Mouse (Mus musculus) urinary bladder, postnatal 10 days (tissue): ENCODE data around the gene Wipi2.

Experiments used
- DNase-seq: peaks from one replicate; pipeline ENCODE4 v3.0.0; 2022; ENCODE audit warnings: low spot score

Wipi2 gene

DNA sequence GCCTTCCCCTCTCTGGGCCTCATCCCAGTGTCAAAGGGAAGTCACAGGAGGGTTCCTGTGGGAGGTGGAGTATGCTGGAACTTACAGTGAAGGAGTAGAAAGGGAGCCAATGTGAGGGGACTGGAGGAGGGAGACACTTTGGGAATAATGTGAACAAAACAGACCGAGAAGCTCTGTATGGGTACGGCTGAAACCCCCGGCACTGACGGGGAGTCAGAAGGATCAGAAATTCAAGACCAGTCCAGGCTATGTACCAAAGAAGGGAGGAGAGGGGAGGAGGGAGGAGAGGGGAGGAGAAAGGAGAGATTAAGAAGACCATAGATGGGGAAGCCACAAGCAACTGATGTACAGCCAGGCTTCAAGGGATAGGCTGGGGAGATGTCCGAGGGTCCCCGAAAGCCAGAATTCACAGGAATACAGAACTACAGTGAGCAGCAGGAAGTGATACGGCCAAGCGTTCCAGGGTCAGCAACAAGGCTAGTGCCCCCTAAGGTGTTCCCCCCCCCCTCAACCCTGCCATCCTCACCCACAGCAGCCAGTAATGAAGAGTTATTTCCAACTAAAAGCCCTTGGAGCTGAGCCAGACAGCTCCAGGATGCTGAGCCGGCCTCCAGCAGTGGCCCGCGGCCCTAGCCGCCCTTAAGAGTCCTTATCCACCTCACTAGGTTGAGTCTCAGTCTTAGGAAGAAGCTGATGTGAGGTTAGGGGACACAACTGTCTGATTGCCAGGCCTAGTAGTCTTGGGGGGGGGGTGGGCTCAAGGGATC lies 65.7 kb downstream of the Wipi2 start:
- DNase-seq = no peak

DNA sequence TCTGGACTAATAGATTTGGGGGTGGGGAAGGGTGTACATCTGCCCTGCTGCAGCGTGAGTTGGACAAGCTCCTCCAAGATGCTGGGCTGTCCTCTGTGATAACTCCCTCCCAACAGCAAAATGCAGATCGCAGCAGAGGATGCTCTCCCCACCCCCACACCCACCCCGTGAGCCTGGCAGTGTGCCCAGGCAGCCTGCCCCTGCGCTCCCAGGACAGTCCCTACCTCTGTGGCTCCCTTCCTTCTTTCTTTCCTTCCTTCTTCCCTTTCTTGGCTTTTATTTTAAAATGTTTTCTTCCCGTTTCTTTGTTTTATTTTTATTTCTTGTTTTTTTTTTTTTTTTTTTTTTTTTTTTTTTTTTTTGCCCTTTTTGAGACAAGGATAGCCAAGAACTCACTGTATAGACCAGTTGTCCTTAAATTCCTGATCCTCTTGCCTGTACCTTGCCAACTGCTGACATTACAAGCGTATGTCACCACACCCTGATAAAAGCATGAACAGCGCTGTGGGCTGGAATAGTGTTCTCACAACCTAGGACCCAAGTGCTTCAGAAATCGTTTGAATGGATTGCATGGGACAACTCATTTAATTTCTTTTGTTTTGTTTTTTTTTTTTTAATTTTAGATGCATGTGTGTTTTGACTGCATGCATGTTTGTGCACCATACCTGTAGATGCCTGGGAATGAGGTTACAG lies 66.4 kb downstream of the Wipi2 start:
- no peak for DNase-seq

DNA sequence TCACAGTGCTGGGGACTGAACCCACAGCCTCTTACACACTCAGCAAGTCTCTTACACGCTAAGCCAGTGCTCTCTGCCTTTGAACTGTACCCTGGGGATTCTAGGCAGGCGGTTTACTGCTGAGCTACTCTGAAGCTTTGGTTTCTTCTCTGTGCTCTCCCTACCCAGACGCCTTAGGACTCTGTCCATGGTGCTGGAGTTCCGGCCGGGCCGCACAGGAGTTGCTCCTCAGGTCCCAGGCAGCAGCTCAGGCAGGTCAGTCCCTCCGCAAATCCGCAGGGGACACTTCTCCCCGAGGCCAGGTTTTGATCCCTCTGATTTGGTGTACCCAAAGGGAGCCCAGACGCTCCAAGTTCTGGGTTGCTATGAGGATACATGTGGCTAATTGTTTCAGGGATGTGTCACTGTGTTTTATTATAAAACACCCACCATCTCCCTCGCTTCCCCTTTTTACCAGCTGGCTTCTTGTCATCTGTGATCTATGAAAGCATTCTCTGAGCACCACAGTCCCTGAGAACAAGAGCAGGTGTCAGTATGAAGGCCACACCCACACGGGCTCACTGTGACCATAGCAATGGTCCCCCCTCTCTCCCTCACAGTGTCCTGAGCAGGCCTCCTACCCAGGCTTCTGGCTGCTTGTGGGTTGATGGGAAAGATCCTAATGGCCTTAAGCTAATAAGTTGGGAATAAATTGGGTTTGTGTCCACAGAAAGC lies 67.3 kb downstream of the Wipi2 start:
- no peak for DNase-seq

DNA sequence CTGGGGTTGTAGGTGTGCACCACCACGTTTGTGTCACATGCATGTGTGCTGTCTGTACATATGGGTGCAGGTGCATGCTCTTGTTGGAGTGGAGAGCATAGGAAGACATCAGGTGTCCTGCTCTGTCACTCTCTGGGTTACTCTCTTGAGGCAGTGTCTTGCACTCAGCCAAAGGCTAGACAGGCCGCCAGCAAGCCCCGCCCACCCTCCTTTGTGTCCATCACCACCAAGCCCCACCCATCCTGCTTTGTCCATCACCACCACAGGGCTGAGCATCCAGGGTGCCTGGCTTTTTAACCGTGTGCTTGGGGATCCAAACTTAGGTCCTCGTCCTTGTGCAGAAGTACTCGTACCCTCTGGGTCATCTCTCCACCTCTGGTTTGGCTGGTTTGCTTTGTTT lies 68.8 kb downstream of the Wipi2 start:
- DNase-seq = no peak

DNA sequence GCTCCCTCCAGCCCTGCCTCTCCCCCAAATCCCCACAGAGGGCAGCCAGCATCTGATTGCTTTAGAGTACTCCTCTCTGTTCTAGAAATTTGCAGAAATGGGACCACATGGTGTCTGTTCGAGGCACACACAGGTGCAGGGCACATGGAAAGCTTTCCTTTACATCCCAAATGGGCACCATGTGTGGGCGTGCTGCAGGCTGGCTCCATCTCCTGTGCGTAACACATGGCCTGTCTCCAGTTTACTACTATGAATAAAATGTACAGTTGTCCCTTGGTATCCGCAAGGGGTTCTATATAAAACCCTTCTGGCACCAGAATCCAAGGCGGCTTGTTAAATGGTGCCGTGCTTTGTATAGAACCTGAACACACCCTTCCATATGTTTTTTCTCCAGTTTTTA lies 69.4 kb downstream of the Wipi2 start:
- DNase-seq = no peak

DNA sequence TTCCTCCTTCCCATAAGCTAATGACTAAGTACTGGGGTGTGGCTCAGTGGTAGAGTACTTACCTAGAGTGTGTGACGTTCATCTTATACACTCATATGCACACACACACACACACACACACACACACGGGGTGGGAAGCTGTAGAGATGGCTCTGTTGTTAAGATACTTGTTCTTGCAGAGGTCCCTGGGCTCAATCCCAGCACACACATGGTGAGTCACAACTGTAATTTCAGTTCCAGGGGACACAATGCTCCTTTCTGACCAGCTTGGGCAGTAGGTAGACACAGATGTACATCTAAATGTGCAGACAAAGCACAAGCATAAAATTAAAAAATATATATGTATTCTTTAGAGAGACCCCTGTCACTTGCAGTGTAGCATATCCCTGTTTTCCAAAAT lies 70.2 kb downstream of the Wipi2 start:
- DNase-seq = no peak

DNA sequence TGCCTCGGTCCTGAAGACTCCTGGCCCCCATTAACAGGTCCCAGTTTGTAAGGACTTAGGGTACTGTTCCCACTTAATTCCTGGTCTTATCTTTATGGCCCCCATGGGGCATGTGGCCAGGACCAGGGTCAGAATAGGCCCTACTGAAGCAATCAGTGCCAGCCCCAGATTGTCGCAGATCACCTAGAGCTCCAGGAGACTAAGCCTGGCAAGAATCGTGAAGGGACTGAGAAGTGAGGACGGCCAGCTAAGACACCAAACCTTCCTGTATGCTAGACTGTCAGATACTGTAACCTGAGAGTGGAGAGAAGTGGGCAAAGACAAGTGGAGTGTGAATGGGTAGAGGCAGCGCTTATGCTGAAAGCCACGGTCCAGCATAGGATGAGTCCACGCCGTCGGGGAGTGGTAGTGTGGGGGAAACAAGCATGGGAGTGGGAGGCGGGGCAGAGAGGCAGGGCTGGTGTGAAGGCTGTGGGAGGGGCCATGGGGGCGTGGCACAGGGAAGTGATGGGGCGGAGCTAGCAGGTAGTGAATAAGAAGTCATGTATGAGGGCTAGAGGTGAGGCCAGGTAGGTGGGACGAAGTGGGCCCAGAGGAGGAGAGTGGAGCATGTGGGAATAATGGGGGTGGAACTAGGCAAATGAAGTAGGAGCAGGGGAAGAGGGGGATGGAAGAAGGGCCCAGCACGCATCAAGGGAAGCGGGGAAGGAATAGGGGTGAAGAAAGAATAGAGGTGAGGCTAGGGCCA lies 73.5 kb downstream of the Wipi2 start:
- no peak for DNase-seq

DNA sequence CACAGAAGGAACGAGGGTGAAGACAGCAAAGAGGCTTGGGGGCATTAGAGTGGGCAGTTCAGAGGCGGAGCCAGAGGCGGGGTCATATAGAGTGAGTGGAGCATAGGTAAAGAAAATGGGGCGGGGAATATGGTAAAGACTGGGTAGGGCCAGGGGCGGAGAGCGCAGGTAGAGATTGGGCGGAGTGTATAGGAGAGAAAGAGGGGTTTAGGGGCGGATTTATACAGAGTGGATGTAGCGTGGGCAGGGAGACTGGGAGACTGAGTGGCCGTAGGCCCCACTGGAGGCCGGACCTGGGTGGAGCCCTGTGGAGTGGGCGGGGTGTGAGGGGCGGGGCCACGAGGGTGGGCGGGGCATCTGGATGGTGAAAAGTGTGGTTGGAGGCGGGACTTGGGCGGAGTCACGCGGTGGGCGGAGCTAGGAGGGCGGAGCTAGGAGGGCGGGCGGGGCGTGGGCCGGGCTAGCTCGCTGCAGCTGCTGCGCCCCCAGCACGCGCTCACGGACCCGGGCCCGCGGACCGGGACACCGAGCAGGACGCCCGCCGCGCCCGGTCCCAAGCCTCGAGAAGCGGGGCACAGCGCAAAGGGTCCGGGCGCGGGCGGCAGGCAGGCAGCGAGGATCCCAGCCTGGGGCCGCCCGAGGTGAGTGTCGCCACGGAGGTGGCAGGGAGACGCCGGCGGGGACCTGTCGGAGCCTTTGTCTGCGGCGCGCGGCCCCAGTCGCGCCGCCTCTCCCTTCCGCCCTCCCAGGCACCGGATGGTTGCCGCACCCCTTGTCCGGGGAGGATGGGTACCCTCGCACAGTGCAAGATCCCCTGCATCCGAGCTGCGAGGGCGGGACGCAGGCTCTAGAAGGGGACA lies 74.4 kb downstream of the Wipi2 start:
- no peak for DNase-seq

DNA sequence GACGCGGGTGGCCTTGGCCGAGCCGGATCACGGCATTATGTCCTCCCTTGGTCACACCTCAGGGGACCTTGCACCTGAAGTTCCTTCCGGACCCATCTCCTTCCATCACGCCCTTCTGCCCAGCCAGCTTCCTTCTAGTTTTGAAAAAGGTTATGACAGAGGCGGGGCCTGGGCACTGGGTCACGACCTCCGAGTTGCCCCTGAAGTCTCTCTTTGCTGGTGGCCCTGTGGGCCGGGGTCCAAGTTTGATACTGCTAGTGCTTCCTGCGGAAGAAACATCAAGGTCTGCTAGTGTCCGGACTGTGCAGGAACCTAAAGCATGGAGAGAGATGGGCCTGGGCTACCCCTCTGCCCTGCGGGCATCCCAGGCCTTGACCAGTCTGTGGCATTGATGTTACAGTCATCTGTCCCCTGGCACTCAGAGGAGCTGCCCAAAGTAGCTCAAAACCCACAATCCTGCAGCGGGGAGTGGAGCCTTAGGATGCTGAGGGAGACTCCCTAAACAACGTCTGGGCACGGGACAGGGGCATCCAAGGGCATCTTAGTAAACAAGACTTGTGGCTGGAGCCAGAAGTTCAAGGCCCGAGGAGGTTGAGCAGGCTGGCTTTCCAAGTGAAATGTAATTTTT lies 75.1 kb downstream of the Wipi2 start:
- DNase-seq = no peak

DNA sequence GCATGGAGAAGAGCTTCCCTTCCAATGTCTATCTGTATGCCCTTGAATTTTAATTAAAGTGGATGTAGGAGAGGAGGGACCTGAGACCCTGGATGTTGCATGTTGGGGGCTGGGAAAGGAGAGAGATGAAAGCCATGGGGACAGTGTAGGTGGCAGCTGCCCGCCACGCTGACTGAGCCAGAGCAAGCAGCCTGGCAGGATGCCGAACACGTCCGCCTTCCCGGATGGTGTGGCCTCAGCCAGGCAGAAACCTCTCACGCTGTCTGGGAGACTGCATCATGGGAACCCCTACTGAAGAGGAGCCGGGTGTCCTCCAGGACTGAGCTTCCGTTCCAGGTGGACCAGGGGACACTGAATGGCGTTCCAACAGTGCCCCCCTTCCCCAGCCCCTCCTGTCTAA lies 76.1 kb downstream of the Wipi2 start:
- no peak for DNase-seq

DNA sequence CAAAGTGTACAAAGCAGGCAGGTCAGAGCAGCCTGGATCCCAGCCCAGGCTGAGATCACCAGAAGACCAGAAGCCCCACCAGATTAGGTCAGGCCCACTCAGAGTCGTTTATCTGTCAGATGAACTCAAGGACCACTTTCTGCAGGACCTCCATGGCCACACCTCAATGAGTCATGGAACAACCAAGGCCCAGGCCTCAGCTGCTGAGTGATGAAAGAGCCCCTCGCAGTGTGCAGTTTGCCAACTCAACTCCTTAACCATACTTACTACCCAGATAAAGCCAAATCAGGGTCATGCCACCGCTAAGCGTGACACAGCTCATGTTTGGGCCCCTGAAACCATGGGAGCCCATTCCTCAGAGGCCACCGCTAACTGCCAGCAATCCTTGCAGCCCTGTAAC lies 80.2 kb downstream of the Wipi2 start:
- no peak for DNase-seq

DNA sequence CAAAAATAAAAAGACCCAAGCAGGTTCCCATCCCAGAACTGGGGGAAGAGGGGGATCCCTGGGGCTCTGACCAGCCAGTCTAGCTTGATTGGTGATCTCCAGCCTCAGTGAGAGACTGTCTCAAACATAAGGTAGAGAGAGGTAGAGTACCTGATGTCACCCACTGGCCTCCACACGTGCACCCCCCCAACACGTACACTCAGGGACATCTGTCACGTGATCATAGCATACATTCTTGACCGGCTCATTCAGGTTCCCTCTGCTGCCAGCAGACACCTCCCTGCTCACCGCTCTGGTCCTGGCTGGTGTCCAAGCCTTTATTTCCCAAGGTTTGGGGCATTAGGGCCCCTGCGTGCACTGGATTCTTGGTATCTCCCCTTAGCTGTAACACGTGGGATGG lies 81.9 kb downstream of the Wipi2 start:
- no peak for DNase-seq

DNA sequence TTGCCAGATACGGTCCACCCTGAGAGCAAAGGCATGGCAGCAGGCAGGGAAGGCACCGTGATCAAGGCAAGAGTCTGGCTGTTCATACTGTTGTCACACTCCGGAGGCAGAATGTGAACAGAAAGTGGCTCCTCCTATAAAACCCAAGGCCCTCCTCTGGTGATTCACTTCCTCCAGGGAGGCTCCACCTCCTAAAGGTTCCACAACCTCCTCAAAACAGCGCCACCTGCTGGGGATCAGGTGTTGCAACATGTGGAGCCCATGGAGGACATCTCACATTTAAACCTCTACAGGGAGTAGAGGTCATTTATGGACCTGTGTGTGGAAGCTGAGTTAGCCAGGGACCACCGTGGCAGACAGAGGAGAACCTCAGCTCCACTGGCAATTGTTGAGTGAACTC lies 84.9 kb downstream of the Wipi2 start:
- no peak for DNase-seq

DNA sequence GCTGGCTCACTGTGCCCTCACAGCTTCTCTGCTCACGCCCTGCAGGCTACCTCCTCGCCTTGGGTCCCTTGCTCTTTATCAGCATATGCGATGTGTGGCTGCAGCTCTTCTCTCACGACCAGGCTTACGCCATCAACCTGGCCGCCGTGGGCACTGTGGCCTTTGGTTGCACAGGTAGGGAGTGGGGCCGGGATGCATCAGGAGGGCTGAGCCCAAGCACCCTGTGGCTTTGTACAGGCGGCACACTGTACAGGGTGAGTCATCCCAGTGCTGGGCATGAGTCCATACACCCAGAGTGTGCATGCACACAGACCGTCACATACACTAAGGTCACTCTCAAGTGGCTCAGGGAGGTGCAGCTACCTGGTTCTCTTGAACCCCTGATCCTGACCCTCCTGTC lies 86.5 kb downstream of the Wipi2 start:
- DNase-seq = no peak

DNA sequence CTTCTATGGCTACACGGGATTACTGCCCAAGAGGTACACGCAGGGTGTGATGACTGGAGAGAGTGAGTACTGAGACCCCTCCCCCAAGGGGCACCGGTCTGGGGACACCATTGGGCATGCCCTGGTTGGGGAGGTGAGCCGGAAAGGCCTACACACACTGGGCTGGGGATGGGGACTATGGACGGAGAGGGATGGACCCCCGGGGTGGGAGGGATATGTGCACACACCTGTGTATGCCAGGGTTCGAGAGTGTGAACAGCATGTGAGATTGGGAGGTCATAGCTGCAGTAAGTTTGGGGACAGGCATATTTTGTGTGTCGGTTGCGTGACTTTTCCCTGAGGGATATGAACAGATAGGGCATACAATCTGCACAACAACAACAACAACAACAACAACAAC lies 87.6 kb downstream of the Wipi2 start:
- DNase-seq = no peak

DNA sequence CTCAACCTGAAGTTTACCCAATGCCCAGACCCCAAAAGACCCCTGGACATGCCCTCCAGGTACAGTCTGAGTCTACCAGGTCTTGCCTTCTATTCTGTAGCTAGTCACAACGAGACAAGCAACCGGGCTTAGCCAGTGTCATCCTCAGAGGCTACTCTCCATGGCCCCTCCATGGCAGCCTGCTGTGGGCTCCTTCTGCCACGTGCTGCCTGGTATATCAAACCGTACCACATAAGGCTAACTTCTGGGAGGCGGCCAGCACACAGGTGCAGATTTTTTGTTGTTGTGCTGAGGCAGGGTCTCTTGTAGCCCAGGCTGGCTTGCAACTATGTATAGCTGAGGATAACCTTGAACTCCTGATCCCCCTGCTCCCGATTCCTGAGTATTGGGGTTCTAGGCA lies 88.6 kb downstream of the Wipi2 start:
- no peak for DNase-seq

DNA sequence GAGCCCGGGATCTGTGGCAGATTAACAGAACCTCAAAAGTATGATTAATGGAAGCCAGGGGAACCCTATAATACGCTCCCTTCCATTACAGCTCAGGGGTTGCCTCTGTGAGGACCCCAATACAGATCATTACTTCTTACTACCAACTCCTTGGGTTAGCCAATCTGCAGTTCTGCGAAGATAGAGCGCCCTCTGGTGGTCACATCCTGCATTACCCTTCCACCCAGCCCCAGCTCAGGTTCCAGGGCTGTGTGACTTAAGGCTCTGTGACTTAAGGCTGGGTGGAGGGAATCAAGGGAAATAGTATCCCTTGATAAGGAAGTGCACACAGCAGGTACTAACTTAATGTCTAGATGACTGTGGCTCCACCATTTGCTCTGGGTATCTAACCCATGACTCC lies 90.5 kb downstream of the Wipi2 start:
- DNase-seq = no peak

DNA sequence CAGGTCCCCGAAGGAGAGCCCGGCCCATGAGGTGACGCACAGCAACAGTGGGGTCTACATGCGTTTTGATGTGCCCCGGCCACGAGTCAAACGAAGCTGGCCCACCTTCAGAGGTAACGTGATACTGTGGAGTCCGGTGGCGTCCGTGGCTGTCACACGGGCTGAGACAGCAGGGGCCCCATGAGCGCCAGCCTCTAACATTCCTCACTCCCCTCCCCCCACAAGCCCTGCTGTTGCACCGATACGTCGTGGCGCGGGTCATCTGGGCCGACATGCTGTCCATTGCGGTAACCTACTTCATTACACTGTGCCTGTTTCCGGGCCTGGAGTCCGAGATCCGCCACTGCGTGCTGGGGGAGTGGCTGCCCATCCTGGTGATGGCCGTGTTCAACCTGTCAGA lies 91.0 kb downstream of the Wipi2 start:
- no peak for DNase-seq

DNA sequence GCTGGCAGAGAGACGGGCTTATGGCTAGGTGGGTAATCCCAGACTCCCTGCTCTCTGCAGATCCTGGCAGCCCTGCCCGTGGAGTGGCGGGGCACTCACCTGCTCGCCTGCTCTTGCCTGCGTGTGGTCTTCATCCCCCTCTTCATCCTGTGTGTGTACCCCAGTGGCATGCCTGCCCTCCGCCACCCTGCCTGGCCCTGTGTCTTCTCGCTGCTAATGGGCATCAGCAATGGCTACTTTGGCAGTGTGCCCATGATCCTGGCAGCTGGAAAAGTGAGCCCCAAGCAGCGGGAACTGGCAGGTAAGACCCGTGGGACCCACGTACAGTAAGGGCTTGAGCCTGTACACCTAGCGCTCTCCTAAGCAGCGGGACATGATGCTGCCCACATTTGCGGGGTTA lies 92.4 kb downstream of the Wipi2 start:
- no peak for DNase-seq
